Mouse (Mus musculus) lung, embryonic 15.5 days (tissue): ENCODE measurements around the gene Pole. TPM values are rescaled to one million over a fixed set of nuclear protein-coding genes. Genes with fewer than 3 reads are reported as not detected.

Experiments
- ATAC-seq: fragments of 200-750 bp; cut with Nextera tagmentation; 2 replicates; pipeline ENCODE4 v1.8.0; 2017; ENCODE audit warnings: moderate number of reproducible peaks, borderline replicate concordance; ENCODE audit not compliant: low FRiP score, low TSS enrichment; ENCODE audit errors: extremely low read depth
- H3K27ac ChIP-seq: fragments of 300-500 bp; sonication (generic); 2 replicates; pipeline ENCODE4 v1.5.1; 2015; ENCODE audit warnings: moderate library complexity, mild to moderate bottlenecking, inconsistent platforms
- H3K27me3 ChIP-seq: fragments of 300-500 bp; sonication (generic); 2 replicates; pipeline ENCODE4 v1.6.1; 2015; ENCODE audit warnings: inconsistent platforms
- H3K36me3 ChIP-seq: fragments of 300-500 bp; sonication (generic); 2 replicates; pipeline ENCODE4 v1.6.1; 2015; ENCODE audit warnings: inconsistent platforms
- H3K4me1 ChIP-seq: fragments of 300-500 bp; sonication (generic); 2 replicates; pipeline ENCODE4 v1.6.1; 2015; ENCODE audit warnings: inconsistent platforms
- H3K4me2 ChIP-seq: fragments of 300-500 bp; sonication (generic); 2 replicates; pipeline ENCODE4 v1.6.1; 2015; ENCODE audit warnings: inconsistent platforms, mild to moderate bottlenecking, moderate library complexity
- H3K4me3 ChIP-seq: fragments of 300-500 bp; sonication (generic); 2 replicates; pipeline ENCODE4 v1.5.1; 2015; ENCODE audit warnings: mild to moderate bottlenecking, inconsistent platforms
- H3K9ac ChIP-seq: fragments of 300-500 bp; sonication (generic); 2 replicates; pipeline ENCODE4 v1.6.1; 2015; ENCODE audit warnings: inconsistent platforms
- H3K9me3 ChIP-seq: fragments of 300-500 bp; sonication (generic); 2 replicates; pipeline ENCODE4 v1.6.1; 2016; ENCODE audit warnings: inconsistent platforms
- whole genome bisulfite sequencing: fragments of 180-500 bp; shearing (Covaris S2); methylation state at CpG from one replicate; pipeline ENCODE4 v1.1.7; 2015; 5-methylcytosine and 5-hydroxymethylcytosine counted together
- polyA plus RNA-seq: library from polyadenylated mRNA; unstranded; fragments of >200 nt; fragmentation: Nextera tagmentation; extraction: Ambion mirVana; gene quantifications from 2 replicates; pipeline ENCODE4 v1.2.1, GENCODE M21; 2015

Gene Pole
- polyA plus RNA-seq, 1 experiment from 2014 or later, result 35.2 TPM

- Histone ChIP-seq H3K9me3 (no peaks in the 10 kb centered on the region), H3K27ac (peak overlapping the region; percentile 74; the same call in 1 of the 2 replicates), H3K27me3 (peaks cover 21% of the 10 kb centered on the region), H3K9ac (no peak overlapping the region), H3K4me1 (peaks cover 12% of the 10 kb centered on the region), H3K4me2 (no peak overlapping the region), H3K4me3 (no peak overlapping the region), H3K36me3 (no peaks in the 10 kb centered on the region)
- whole genome bisulfite sequencing, result 77% methylated on average over 4 of the region's 4 CpGs
- ATAC-seq, result no peak
Observed at GRCm38 (mm10) chr5:110345553-110345952, 59.4 kb downstream of the Pole start.

GRCm38 (mm10) chr5:110347006-110347405 is 60.9 kb downstream of the Pole start:
- Histone ChIP-seq H3K27me3 (peaks cover 15% of the 10 kb centered on the region; the same call in 1 of the 2 replicates), H3K9ac (no peak overlapping the region), H3K36me3 (no peaks in the 10 kb centered on the region), H3K4me2 (no peak overlapping the region), H3K27ac (no peak overlapping the region), H3K9me3 (no peaks in the 10 kb centered on the region), H3K4me1 (peaks cover 12% of the 10 kb centered on the region), H3K4me3 (no peak overlapping the region)
- ATAC-seq, result no peak
- 78% methylated on average over 8 of the region's 8 CpGs for WGBS

GRCm38 (mm10) chr5:110354716-110355115 is 68.6 kb downstream of the Pole start:
- no peaks in the 10 kb centered on the region for H3K27me3 ChIP-seq
- no peak overlapping the region for H3K4me2 ChIP-seq
- no peak overlapping the region for H3K4me3 ChIP-seq
- no peaks in the 10 kb centered on the region for H3K36me3 ChIP-seq
- H3K9me3 ChIP-seq, result no peaks in the 10 kb centered on the region
- ATAC-seq, result no peak
- WGBS, result 11% methylated on average over 7 of the region's 7 CpGs
- H3K27ac ChIP-seq, result no peak overlapping the region
- H3K4me1 ChIP-seq, result 0 out of 2 replicates have a peak, but pooled peaks cover 3% of the 10 kb centered on the region
- no peak overlapping the region for H3K9ac ChIP-seq

GRCm38 (mm10) chr5:110357531-110358179 is 71.5 kb downstream of the Pole start:
- Histone ChIP-seq H3K4me3 (no peak overlapping the region), H3K4me2 (no peak overlapping the region), H3K36me3 (no peaks in the 10 kb centered on the region), H3K9ac (no peak overlapping the region), H3K4me1 (0 out of 2 replicates have a peak, but pooled peaks cover 3% of the 10 kb centered on the region), H3K27me3 (no peaks in the 10 kb centered on the region), H3K27ac (no peak overlapping the region), H3K9me3 (no peaks in the 10 kb centered on the region)
- ATAC-seq, result no peak
- WGBS, result 39% methylated on average over 9 of the region's 9 CpGs

- H3K27ac ChIP-seq, result no peak overlapping the region
- H3K4me1 ChIP-seq, result peaks cover 4% of the 10 kb centered on the region; the same call in 1 of the 2 replicates
- H3K4me3 ChIP-seq, result no peak overlapping the region
- H3K4me2 ChIP-seq, result no peak overlapping the region
- no peaks in the 10 kb centered on the region for H3K9me3 ChIP-seq
- ATAC-seq, result no peak
- no peak overlapping the region for H3K9ac ChIP-seq
- WGBS, result 73% methylated on average over 6 of the region's 6 CpGs
- no peaks in the 10 kb centered on the region for H3K27me3 ChIP-seq
- no peaks in the 10 kb centered on the region for H3K36me3 ChIP-seq
Observed at GRCm38 (mm10) chr5:110361465-110361864, 75.4 kb downstream of the Pole start.

- H3K4me2 ChIP-seq, result peak overlapping the region; percentile 94
- ATAC-seq, result no peak
- H3K9ac ChIP-seq, result peak overlapping the region; percentile 57
- peak overlapping the region; percentile 54 for H3K4me3 ChIP-seq
- under 1% methylated on average over 28 of the region's 28 CpGs for WGBS
- H3K27me3 ChIP-seq, result no peaks in the 10 kb centered on the region
- H3K4me1 ChIP-seq, result peaks cover 4% of the 10 kb centered on the region; the same call in 1 of the 2 replicates
- no peaks in the 10 kb centered on the region for H3K9me3 ChIP-seq
- H3K27ac ChIP-seq, result no peak overlapping the region
- H3K36me3 ChIP-seq, result peaks cover 3% of the 10 kb centered on the region; the same call in 1 of the 2 replicates
Observed at GRCm38 (mm10) chr5:110362813-110363178, 76.7 kb downstream of the Pole start.

- ATAC-seq, result peak; percentile 79
- H3K4me1 ChIP-seq, result peaks cover 4% of the 10 kb centered on the region; the same call in 1 of the 2 replicates
- H3K9me3 ChIP-seq, result no peaks in the 10 kb centered on the region
- peak overlapping the region; percentile 54 for H3K4me3 ChIP-seq
- WGBS, result 3% methylated on average over 66 of the region's 72 CpGs
- H3K27me3 ChIP-seq, result no peaks in the 10 kb centered on the region
- peak overlapping the region; percentile 57 for H3K9ac ChIP-seq
- peak overlapping the region; percentile 29; the same call in 1 of the 2 replicates for H3K27ac ChIP-seq
- H3K36me3 ChIP-seq, result peaks cover 3% of the 10 kb centered on the region; the same call in 1 of the 2 replicates
- peak overlapping the region; percentile 94 for H3K4me2 ChIP-seq
Observed at GRCm38 (mm10) chr5:110363179-110363821, 77.2 kb downstream of the Pole start.

- ATAC-seq, result no peak
- WGBS, result 38% methylated on average over 11 of the region's 11 CpGs
- peak overlapping the region; percentile 29; the same call in 1 of the 2 replicates for H3K27ac ChIP-seq
Observed at GRCm38 (mm10) chr5:110363822-110364545, 77.9 kb downstream of the Pole start.

GRCm38 (mm10) chr5:110376802-110377433 is 90.8 kb downstream of the Pole start:
- no peaks in the 10 kb centered on the region for H3K9me3 ChIP-seq
- no peaks in the 10 kb centered on the region for H3K4me1 ChIP-seq
- H3K36me3 ChIP-seq, result peaks cover 6% of the 10 kb centered on the region
- H3K4me2 ChIP-seq, result no peak overlapping the region
- ATAC-seq, result no peak; the same call in 1 of the 2 replicates
- H3K4me3 ChIP-seq, result no peak overlapping the region
- no peak overlapping the region for H3K9ac ChIP-seq
- H3K27me3 ChIP-seq, result no peaks in the 10 kb centered on the region
- no peak overlapping the region for H3K27ac ChIP-seq
- WGBS, result 47% methylated on average over 8 of the region's 8 CpGs

More at GRCm38 (mm10) chr5:110363822-110364545, 77.9 kb downstream of the Pole start:
- Histone ChIP-seq H3K4me3 (peak overlapping the region; percentile 54), H3K9ac (0 out of 2 replicates have a peak overlapping the region, but pooled peaks have one; percentile 57), H3K36me3 (peaks cover 3% of the 10 kb centered on the region; the same call in 1 of the 2 replicates), H3K4me1 (peaks cover 4% of the 10 kb centered on the region; the same call in 1 of the 2 replicates), H3K27me3 (no peaks in the 10 kb centered on the region), H3K4me2 (peak overlapping the region; percentile 94), H3K9me3 (no peaks in the 10 kb centered on the region)

- no peak; the same call in 1 of the 2 replicates for ATAC-seq
- H3K4me3 ChIP-seq, result no peak overlapping the region
- 42% methylated on average over 20 of the region's 20 CpGs for WGBS
- H3K36me3 ChIP-seq, result peaks cover 6% of the 10 kb centered on the region
- H3K27me3 ChIP-seq, result no peaks in the 10 kb centered on the region
- no peak overlapping the region for H3K4me2 ChIP-seq
- H3K9ac ChIP-seq, result no peak overlapping the region
- no peaks in the 10 kb centered on the region for H3K4me1 ChIP-seq
- no peak overlapping the region for H3K27ac ChIP-seq
- H3K9me3 ChIP-seq, result no peaks in the 10 kb centered on the region
Observed at GRCm38 (mm10) chr5:110378181-110378583, 92.1 kb downstream of the Pole start.

- no peak overlapping the region for H3K9ac ChIP-seq
- H3K4me3 ChIP-seq, result no peak overlapping the region
- ATAC-seq, result no peak
- H3K9me3 ChIP-seq, result no peaks in the 10 kb centered on the region
- H3K27me3 ChIP-seq, result no peaks in the 10 kb centered on the region
- H3K4me1 ChIP-seq, result no peaks in the 10 kb centered on the region
- H3K27ac ChIP-seq, result no peak overlapping the region
- H3K36me3 ChIP-seq, result peaks cover 6% of the 10 kb centered on the region
- H3K4me2 ChIP-seq, result no peak overlapping the region
- 85% methylated on average over 15 of the region's 15 CpGs for WGBS
Observed at GRCm38 (mm10) chr5:110379086-110379485, 93.0 kb downstream of the Pole start.
